Mouse (Mus musculus): ENCODE measurements around the gene Plxnd1. TPM values are rescaled to one million over a fixed set of nuclear protein-coding genes. Genes with fewer than 3 reads are reported as not detected.
A peak's percentile ranks its signal among the peaks of the same experiment; 100 is the strongest.

The Plxnd1 gene
- total RNA-seq, 1 experiment from 2014 or later = 173 TPM

DNA sequence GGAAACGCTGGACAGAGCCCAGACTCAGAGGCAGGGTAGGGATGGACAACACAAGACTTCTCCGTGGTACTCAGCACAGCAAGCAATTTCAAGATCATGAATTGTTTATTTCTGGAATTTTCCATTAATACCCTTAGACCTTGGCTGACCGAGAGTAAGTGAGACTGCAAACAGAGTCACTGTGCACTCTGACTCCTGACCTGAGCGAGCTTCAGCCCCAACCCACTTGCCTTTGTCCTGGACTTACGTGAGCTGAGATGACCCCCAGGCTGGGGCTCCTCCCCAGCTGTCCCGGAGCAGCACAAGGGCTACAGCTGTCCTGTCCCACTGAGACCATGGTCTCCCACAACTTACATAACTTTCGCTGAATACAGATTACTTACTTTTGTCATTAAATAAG is 11.9 kb downstream of the Plxnd1 start:
- no peak for DNase-seq

DNA sequence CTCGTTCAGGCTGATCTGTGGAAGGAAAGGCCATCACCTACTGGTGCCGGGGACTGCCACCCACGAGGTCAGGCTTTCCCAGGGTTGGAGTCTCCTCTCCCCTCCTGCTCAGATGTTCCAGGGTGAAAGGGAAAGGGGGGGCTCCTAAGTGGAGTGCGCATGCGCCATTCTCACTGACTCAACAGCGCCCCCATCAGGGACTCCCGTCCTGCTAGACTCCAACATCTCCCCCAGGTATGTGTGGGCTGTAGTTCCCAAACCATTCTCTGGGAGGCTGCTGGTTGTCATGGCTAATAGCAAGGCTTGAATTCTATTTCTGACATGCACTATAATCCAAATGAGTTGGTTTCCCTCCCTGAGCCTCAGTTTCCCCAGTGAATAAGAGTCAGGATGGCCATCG is 16.2 kb downstream of the Plxnd1 start:
- peak; percentile 69 for DNase-seq

DNA sequence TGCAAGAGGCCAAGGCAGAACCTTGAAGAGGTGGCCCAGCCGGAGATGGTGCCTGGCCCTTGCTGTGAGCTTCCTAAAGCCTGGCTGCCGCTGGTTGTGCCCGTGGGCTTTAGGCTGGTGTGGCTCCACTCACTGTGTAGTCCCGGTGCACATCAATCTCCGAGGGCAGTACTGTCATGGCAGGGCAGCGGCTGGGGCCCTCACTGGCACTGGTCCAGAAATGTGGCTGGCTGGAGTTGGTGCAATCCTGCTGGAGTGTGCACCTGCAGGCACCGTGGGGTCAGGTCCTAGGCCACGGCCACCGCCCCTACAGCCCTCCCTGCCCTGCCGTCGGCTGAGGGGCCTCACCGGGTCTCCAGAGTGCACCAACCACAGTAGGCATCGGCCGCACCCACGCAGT is 17.0 kb downstream of the Plxnd1 start:
- DNase-seq = peak; percentile 65

DNA sequence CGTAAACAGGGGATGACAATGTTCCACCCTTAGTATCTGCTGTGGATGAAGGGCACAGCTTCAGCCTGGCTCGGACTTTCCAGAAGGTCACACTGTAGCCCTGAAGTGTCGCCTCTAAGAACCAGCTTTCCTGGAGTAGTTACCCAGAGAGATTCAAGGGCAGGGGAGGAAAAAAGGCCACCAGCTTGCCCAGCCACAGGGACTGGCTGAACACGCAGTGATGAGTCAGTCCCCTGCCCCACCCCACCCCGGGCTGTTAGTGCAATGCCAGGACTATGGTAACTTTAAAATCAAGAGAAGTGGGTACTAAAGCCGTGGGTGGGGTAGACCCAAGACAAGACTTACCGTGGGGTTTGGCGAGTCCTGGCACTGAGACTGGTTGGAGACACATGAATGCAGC is 19.2 kb downstream of the Plxnd1 start:
- DNase-seq = peak; percentile 77

DNA sequence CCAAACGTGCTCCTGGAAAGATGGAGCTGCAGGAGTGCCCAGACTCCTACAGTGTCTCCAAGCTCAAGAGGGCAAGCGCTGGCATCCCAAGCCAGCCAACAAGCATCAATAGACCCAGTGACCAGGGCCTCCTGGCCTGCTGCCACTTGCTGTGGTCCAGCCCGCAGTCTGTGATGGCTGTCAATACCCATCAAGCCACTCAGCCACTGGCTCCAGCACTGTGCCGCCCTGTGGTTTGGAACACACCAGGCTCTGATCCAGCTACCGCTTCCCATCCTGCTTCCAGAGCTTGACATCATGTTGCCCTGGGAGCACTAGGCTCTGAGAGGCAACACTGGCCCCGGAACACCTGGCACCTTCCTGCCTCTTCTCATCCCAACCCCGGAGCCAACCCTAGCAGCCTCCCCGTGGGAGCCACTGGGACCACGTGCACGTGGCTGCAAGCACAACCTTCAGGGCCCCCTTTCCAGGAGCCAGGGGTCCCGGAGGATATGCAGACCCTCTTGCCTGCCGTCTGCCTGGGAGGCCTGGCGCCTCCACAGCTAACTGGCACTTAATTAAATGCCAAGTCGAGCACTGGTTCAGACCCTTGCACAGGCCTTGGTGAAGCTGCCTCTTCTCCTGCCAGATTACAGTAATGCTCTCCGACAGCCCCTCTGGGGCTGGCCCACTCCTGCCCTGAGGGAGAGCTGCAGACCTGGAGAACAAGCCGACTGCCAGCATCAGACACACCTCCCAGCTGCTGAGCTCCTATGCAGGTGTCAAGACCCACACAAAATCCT is 20.7 kb downstream of the Plxnd1 start:
- DNase-seq = no peak

DNA sequence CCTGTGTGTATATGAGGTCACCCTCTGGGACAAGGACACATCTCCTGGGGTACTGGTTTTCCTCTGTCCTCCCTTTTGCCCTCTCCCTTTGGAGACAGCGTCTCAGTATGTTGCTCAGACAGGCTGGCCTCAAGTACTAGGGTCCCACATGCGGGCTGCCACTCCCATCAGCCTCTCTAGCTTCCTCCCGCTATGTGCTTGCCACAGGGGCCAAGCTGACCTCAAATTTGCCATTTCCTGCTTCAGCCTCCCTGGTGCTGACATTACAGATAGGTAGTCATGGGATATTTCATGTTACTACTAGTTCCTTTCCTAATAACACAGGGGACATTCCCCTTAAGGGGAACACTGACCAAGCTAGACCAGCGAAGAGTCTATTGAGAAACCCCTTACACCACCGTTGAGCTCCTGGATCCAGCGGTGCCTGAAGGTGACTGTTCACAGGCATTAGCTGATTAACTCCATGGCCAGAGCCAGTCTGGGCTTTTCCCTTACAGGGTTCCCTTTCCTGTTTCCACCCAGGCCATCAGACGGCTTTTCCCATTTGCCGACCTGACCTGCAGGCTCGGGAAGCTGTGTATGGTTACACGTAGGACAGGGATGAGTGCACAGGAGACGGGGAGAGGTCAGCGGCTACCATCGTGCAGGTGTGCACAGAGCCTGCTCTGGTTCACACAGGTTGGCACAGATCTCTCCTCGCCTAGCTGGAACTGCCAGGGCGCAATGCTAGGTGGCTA is 21.5 kb downstream of the Plxnd1 start:
- no peak for DNase-seq

DNA sequence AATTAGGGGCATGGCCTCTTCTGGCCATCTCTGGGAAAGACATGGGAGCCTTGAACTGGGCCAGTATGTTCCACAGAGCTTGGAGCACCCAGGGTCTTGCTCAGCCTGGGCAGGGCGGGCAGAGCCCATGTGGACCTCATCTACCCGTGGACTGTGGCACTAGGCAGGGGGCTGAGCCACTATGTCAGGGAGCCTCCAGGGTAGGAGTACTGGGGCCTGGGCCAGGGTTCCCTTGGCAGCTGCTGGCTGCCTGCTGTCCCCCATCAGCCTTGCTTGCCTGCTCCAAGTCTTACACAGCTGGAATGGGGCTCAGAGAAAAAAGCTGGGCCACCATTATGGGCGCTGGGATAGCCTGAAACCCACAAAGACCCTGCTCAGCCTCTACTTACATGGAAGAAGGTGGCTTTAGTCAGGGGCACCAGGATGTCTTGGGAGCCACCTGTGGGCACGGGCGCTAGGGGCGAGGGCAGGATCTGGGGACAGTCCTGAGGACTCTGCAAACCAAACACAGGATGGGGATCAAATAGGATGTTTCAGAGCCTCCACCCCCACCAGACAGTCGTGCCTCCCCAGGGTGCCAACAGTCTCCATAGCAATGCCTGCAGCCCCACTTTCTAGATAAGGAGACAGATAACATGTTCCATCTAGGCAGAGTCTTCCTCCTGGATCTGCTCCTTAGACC is 22.6 kb downstream of the Plxnd1 start:
- DNase-seq = no peak

DNA sequence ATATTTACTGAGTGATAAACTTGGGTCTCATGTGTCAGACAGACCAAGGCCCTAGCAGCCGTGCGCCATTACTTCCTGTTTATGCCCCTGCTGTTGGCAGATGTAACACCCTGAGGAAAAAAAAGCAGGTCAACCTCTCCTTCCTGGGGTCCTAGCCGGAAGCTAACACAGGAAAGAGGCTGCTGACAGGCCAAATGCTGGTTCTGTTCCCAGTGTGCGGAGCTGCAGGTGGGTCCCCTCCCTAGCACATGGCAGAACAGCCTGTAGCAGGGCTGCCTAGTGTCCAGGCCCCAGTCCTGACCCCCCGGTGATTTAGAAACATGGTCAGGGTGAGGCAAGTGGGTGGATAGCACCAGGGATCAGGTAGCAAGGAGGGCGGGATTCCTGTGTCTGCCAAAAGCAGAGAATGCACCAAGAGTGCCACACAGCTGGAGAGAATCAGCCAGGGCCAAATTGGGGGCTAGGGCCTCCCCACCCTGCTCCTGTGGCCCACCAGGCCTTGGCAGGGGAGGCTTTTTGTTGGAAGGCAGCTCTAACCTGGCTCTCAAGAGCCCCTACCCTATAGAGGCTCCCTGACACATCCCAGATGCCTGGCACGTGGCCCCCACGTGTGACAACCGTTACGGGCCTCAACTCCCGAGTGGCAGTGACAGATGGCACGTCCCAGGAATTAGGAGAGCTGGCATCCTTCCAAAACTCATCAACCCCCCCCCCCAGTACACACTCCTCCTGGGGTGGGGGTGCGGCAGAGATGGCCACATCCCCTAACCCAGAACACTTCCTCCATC is 23.3 kb downstream of the Plxnd1 start:
- no peak for DNase-seq

DNA sequence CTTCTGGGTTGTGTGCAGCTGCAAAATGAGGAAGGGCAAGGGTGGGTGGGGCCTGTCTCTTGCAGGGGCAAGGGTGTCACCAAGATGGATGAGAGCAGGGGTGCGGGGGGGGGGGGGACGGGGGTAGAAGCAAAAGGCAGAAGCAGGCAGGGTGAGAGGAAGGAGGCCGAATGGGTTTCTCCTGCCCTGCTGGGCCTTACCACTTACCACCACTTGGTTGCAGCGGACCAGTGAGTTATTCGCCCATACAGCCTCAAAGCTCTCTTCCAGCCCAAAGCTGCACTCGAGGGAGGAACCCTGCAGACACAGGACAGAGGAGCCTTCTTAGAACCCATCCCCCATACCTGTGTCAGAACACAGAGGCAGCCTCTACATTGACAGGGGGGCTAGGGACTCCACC is 24.9 kb downstream of the Plxnd1 start:
- DNase-seq = no peak

DNA sequence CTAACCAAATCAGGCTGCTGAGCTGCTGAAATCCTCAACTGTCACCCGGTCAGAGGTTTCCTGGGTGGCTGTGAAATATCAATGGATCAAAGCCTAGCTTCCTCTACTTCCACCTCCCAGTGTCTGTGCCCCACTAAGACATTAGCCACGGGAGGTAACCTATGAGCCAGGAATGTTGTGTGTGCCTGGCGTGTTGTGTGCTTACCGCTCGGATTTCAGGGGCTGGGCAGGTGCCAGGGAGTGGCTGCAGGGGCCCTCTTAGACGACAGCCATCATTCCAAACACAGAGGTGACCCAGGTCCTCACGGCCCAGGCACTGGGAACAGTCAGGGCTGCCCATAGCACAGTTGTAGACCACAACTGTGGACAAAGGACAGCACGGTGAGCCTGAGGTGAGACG is 25.7 kb downstream of the Plxnd1 start:
- DNase-seq = no peak

DNA sequence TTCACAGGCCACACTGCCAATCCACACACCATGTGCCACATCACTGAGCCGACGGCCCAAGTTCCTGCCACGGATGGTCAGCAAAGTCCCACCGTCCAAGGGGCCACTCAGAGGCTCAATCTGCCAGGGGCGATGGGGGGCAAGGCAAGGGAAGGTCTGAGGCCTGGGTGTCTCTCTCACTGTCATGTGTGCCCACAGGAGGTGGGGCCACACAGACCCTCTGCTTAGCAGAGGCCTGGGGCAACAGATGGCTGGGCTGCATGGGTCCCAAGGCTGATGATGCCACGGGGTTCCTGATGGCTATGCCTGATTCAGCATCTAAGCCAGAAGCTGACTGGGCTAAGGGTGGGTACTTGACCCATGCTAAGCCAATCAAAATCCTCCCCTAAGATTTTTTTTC is 26.1 kb downstream of the Plxnd1 start:
- no peak for DNase-seq

DNA sequence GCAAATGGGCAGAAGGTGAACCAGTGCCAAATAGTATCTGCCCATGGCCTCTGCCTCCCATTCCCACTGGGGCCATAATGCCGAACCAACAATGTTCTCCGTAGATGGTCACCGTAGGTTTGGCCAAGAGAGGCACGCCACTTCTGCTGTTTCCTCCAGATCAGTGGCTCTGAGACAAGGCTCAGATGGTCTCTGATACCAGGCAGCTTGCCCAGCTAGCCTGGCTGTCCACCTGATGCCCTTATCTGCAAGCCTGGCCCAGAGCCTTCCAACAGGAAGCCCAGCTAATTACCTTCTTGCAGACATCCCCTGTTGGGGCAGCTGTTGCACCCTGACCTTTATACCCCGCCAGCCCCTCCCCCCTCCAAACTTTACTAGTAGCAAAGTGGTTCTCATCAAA is 26.7 kb downstream of the Plxnd1 start:
- peak; percentile 55 for DNase-seq

DNA sequence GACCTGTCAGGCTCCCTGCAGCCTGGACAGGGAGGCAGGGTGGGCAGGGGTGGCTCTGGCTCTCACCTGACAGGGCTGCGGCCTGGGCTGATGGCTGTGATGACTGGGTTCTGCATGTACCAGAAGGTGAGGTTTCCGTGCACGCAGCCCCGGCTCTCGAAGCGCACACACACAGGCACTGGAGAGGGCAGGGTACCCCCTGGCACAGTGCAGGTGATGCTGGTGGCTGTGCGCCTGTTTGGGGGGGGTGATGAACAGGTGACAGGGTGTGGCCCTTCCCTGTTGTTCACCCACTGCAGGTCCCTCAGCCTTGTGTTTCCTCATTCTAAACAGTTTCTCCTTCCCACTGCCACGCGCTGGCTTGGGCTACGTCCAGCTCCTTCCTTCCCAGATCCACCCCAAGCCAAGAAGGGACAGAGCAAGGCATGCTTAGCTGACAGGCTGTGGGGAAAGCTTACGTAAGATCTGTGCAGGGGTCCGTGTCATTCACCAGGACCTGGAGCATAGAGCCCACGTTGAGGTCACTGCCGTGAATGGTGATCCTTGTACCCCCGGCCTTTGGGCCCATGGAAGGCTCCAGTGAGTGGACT is 27.4 kb downstream of the Plxnd1 start:
- DNase-seq = no peak

DNA sequence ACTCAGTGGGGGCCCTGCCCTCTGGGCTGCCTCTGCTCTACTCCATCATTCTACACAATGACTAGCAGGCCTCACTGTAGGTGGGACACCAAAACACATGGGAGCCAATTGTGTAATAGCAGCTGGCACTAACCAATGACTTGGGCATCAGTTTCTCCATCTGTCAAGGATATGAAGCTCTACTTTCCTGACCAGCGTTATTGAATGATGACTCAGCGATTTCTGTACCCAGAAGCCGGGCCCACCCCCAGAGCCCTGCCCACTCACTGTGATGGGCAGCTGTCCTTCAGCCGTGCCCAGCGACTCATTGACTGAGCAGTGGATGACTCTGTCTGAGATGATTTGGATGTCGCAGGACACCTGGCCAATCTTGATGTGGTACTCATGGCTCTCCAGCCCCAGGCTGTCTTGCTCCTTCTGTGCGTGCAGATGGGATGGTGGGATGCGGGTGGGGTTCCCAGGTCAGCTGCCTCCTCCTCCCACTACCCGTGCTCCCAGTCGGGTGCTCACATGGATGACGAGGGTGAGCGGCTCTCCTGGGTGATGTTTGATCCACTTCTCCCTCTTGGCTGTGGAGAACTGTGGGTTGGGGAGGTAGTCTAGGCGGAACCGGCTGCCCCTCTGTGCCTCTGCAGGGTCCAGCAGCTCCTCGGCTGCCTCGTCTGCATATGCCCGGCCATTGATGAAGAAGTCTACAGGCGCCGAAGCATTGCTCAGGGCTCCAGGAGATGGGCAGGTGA is 28.4 kb downstream of the Plxnd1 start:
- no peak for DNase-seq

DNA sequence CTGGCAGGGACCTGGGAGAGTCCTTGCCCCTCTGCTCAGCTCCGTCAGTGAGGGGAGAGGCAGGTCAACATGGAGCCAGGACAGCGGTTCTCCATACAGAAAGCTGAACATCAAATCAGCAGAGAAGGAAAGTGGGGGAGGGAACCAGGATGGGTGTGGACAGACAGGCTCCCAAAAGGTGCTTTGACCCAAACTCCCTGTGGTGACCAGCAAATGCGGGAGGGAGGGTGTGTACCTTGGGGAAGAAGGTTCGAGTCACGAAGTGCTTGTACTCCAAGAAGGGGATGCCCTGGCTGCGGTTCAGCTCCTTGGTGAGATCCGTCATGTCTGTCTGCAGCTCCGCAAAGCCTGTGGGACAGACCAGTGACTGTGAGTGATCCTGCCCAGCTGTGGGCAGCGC is 31.1 kb downstream of the Plxnd1 start:
- no peak for DNase-seq

DNA sequence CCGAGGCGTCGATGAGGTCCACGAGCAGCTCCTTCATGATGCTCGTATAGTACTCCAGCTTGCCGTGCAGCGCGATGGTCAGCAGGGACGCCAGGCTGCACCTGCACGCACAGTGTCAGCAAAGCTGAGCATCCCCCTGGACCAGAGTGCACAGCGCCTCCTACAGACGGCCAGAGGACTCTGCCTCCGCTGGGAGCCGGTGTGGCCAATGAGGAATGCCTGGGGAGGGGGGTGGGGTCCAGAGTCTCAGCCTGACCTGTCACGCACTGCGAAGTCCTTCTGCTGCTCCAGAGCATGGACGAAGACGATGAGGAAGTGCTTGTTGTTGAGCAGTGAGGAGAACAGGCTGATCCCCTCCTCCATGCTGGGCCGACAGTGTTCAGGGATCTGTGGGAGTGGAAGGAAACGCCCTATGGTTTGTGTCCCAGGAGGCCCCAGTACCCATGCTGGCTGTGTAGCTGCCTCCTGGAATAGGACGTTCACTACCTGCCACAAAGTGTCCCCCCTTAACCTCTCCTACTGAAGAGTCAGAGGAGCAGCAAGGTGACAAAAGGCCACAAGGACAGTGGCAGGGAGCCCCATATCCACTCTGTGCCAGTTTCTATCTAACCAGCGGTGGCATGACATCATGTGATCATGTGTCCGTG is 32.2 kb downstream of the Plxnd1 start:
- no peak for DNase-seq

DNA sequence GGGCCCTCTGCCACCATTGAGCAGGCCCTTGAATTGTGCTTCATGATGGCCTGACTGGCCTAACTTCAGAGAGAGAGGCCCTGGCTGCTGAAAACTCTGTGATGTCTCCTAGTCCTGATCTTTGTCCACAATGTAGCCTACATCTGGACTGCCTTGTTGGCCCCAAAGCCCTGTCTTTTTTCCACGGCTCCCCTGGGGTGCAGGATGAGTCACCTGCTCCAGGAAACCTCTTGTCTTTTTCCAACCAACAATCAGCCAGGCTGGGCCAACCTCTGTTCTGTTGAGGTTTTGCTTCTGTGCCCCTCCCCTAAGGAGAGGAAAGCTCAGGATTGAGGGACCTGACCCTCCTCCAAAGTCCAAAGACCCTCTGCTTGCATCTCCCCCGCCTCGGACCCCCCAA is 33.1 kb downstream of the Plxnd1 start:
- no peak for DNase-seq

DNA sequence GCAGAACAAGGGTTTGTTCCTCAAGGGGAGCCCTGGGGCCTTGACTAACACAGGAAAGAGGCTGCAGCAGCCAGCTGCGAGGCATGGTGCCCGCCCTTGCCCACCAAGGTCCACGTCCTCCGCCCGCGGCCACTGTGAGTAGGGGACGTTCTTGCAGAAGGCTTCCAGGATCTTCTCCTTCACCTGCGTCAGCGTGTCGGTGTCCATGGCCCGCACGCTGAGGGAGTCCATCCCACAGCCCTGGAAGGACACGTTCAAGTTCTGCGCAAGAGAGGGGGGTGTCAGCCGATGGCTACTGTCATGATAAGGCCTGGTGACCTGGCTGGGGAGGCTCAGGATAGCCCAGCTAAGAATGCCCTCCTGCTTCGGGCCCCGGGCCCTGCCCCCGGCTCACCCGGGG is 34.5 kb downstream of the Plxnd1 start:
- no peak for DNase-seq

DNA sequence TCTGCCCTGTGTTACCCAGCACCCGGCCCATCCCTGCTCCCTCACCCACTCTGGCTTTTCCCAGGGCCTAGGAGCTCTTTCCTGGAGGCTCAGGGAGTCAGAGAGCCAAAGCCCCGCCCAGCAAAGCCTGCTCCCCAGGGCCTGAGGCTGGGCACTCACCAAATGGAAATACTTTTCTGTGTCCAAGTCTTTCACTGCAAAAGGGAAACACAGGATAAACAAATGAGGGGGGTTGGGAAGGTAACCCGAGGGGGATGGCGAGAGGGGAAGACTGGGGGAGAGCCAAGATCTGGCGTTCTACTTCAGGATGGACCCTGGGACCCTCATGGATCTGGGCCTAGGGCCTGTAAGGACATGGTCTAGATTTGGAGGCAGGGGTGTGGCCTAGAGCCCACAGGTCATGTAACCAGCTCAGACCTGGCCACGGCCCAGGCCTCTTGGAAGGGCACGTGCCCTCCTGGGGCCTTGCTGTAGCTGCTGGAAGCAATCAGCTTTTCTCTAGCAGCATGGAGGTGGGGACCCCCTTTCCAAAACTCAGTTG is 35.6 kb downstream of the Plxnd1 start:
- peak; percentile 88 for DNase-seq

DNA sequence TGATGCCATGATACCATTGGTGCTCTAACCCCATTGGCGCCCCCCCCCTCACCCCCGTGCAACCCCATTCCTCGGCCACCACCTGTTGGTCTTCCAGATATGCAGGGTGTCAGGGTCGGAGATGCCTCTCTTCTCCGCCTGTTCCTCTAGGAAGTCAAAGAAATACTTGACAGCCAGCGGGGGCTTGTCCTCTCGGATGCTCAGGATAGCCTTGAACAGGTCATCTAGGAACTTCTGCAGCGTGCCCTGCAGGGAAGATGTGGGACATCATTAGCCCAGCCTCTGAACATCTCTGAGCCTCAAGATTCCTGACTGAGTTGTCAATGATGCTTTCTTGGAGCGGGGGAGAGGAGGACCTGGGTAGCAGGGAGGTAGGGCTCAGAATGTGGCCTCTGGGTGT is 36.4 kb downstream of the Plxnd1 start:
- no peak for DNase-seq

DNA sequence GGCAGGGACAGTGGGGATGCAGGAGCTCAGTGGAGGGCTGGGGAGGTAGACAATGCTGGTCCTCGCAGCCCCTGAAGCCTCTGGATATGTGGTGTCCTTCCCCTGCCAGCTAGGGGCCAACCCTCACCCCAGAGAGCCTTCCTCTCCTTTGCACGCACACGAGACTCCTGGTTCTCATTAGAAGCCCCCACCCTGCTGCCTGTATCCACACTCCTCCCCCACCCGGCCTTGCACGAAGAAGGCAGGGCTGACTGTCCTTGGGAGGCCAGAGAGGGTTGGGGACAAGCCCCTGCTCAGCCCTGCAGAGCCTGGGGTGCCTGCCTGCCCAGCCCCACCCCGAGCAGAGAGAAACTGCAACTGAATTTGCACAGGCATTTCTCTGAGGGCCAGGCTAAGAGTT is 37.1 kb downstream of the Plxnd1 start:
- peak; percentile 72 for DNase-seq

Measured in adrenal gland, postnatal 14 days (tissue).